Mouse (Mus musculus): ENCODE results near the gene Mrps30. TPM values are rescaled to one million over a fixed set of nuclear protein-coding genes. Genes with fewer than 3 reads are reported as not detected.
"Not testable (repeated sequence)": the region's sequence is repeated elsewhere in the genome, so short reads cannot be mapped to it uniquely, and the experiment has no call there.

Mrps30 gene
- polyA plus RNA-seq (2011; ENCODE audit: insufficient read length, low read depth, missing spikeins): 16.0 and 21.6 TPM in 2 replicates

DNA sequence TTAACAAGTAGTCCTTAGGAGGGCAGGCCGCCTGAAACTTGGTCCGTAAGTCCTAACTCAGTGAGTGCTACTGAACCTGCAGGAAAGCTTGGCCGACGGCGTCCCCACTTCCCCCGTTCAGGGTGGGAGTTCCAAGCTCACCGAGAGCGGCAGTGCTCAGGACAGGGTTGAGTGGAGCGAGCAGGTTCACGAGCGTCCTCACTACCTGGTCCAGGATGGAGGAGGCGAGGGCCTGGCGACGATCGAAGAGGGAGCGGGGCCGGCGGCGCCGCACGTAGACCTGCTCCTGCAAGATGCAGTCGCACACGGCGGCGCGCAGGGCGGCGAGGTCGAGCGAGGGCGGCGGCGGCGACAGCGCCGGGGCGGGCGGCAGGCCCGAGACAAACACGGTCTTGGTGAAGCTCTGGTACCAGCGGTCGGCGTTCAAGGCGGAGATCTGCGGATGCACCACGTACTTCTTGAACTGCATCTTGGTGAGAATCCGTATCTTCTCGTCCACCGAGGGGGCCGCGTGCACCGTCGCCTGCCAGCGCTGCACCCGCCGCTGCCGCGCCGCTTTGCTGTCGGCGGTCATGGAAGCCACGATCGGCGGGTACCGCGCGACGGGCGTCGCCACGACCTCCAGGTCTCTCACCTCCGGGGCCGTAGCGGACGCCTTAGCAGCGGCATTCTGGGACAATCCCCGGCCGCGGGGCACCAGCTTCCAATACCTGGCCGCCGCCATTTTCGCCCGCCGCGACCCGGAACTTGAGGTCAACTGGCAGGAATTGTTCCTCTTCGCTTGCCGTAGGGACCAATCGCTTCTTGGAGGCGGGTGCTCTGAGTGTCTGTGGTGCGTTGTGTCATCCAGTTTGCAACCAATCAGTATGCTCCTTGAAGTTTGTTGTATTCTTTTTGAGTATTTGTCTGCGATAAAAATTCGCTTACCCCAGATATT is at the start of gene Mrps30, which contains the start of gene B430218F22Rik:
Mrps30 (minus strand) TSS at position 742 of the 937 bp plus-strand sequence.
B430218F22Rik (plus strand) TSS at position 120 of the 937 bp plus-strand sequence.
- TF ChIP-seq CTCF (IDR thresholded peaks at IDR 0.05; ENCODE audit: borderline replicate concordance, insufficient read depth, low read length) (no peak), POLR2A (IDR thresholded peaks at IDR 0.05; ENCODE audit: low read depth, low read length) (peak; percentile 57; the same call in 1 of the 2 replicates)
- peak within 1 kb of the TSS; percentile 93 for H3K4me3 ChIP-seq (ENCODE audit: insufficient read depth, low read length)
- H3K4me1 ChIP-seq (ENCODE audit: control insufficient read depth, insufficient read depth, low read length): peaks cover 3% of the 10 kb centered on the region; the same call in 1 of the 2 replicates
- H3K27ac ChIP-seq (ENCODE audit: insufficient read depth, low read length): no peak within 1 kb of the TSS

DNA sequence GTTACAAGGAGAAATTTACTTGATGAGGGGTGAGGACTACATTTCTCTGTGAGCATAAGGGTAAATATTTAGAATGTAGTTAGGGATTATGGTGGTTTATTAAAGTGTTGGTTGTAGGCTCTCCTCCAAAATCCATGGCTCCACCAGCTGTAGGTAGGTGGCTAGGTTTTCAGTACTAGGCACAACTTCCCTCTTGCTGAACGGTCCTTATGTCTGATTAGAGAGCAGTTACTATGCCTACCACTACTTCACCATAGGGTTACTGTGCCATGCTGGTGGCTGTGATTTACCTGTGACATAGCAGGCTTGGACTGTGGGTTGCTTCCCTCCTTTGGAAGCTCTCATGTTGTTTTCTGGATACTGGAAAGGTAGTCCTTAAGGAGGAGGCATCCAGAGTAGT is 33.8 kb upstream of the Mrps30 start:
- no peak overlapping the region for H3K4me3 ChIP-seq (ENCODE audit: insufficient read depth, low read length)
- no peaks in the 10 kb centered on the region for H3K4me1 ChIP-seq (ENCODE audit: control insufficient read depth, insufficient read depth, low read length)
- no peak for TF ChIP-seq POLR2A (IDR thresholded peaks at IDR 0.05; ENCODE audit: low read depth, low read length)
- TF ChIP-seq CTCF (IDR thresholded peaks at IDR 0.05; ENCODE audit: borderline replicate concordance, insufficient read depth, low read length): no peak
- H3K27ac ChIP-seq (ENCODE audit: insufficient read depth, low read length): no peak overlapping the region

DNA sequence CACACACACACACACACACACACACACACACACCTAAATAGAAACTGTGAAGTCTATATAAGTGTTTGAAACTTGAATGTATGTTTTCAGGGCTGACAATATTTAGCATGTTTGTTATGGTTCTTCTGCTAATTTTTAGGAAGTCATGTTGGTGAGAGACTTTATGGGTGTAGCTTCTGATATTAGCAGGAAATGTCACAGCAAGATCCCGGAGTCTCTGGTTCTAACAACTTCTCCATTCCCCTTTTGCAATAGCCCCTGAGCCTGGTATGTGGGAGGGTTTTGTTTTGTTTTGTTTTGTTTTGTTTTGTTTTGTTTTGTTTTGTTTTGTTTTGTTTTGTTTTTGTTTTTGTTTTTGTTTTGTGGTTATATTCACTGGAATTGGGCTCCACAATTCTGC is 33.4 kb upstream of the Mrps30 start:
- no peak overlapping the region for H3K4me3 ChIP-seq (ENCODE audit: insufficient read depth, low read length)
- H3K27ac ChIP-seq (ENCODE audit: insufficient read depth, low read length): no peak overlapping the region
- no peaks in the 10 kb centered on the region for H3K4me1 ChIP-seq (ENCODE audit: control insufficient read depth, insufficient read depth, low read length)
- TF ChIP-seq CTCF (IDR thresholded peaks at IDR 0.05; ENCODE audit: borderline replicate concordance, insufficient read depth, low read length): no peak
- TF ChIP-seq POLR2A (IDR thresholded peaks at IDR 0.05; ENCODE audit: low read depth, low read length): no peak

DNA sequence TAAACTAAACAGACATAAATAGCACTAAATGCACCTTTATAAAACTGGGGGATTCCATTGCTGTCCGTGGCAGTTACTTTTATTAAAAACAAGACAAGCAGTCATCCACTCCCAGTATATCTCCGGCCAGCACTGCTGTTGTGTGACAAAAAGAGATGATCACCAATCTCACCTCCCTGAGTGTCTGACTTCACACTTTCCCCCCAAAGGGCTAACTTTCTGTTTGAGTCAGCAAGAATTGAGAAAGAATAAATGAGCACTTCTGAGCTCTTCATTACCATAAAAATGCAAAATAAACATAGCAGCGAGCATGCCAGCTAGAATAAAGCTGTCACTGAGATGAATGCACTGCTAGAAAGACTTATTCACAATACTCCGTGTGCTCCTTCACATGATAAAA is 31.1 kb upstream of the Mrps30 start:
- Histone ChIP-seq H3K4me1 (ENCODE audit: control insufficient read depth, insufficient read depth, low read length) (no peaks in the 10 kb centered on the region), H3K27ac (ENCODE audit: insufficient read depth, low read length) (no peak overlapping the region), H3K4me3 (ENCODE audit: insufficient read depth, low read length) (no peak overlapping the region)
- TF ChIP-seq POLR2A (IDR thresholded peaks at IDR 0.05; ENCODE audit: low read depth, low read length) (no peak), CTCF (IDR thresholded peaks at IDR 0.05; ENCODE audit: borderline replicate concordance, insufficient read depth, low read length) (no peak)

DNA sequence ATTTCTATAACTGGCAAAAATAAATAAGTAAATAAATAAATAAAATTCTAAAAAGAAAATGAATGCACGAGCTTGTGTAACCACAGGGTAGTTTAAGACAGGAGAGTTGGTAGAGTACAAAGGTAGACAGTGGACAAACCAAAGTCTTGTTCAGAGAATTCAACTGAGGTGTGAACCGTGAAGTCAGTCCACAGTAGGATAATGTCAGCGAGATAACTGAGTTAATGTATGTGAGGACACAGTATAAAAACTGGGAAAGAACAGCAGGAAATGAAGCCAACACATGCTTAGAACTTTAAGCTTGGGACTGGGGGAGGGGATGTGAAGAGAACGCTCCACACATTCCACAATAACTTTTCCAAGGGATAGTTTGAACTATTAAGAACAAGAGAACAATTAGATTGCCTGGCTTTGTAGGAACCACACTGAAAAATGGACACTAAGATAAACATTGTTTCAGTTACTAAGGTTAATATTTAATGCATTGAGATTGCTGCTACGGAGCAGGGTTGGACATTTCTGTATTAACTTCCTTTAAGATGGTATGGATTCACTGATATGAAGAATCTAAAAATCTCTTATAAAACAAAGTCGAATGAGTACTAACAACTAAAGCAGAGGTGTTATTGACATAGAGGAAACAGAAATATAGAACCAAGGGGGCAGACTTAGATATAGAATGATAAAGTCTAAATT is 24.4 kb upstream of the Mrps30 start:
- no peak for TF ChIP-seq CTCF (IDR thresholded peaks at IDR 0.05; ENCODE audit: borderline replicate concordance, insufficient read depth, low read length)
- no peak for TF ChIP-seq POLR2A (IDR thresholded peaks at IDR 0.05; ENCODE audit: low read depth, low read length)
- Histone ChIP-seq H3K27ac (ENCODE audit: insufficient read depth, low read length) (no peak overlapping the region), H3K4me1 (ENCODE audit: control insufficient read depth, insufficient read depth, low read length) (no peaks in the 10 kb centered on the region), H3K4me3 (ENCODE audit: insufficient read depth, low read length) (no peak overlapping the region)

DNA sequence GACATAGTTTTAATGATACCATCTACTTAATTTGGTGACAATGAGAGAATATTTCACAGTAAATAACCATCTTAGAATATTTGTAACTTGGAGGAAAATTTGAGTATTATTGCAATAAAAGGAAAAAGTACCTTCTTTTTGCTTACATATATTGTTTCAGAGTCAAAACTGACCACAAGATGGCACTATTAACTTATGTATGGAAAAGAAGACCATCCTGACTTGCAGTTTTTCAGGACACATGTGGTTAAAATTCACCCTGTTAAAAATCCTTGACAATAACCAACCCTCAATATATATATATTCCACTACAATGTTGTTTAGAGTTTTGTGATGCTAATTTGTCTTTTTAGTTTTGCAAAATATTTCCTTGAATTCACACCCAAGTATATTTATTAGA is 16.5 kb upstream of the Mrps30 start:
- Histone ChIP-seq H3K4me1 (ENCODE audit: control insufficient read depth, insufficient read depth, low read length) (no peaks in the 10 kb centered on the region), H3K4me3 (ENCODE audit: insufficient read depth, low read length) (no peak overlapping the region), H3K27ac (ENCODE audit: insufficient read depth, low read length) (no peak overlapping the region)
- TF ChIP-seq POLR2A (IDR thresholded peaks at IDR 0.05; ENCODE audit: low read depth, low read length): no peak
- no peak for TF ChIP-seq CTCF (IDR thresholded peaks at IDR 0.05; ENCODE audit: borderline replicate concordance, insufficient read depth, low read length)

DNA sequence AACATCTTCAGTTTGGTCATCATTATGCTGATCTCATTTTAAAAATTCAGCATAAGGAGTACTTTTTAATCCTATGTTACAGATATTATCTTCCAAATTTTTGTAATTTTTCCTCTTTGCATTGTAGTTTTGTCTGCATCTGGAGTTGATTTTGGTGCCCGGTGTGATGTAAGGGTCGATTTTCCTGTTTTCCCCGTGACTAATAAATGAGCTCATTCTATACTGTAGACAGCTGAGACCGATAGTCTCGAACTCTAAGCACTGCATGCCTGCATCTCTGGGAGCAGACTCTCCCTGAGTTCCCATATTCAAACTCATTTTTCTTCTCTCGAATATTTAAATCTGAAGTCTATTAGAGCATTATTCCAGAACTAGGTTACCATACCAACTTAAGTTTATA is 13.3 kb upstream of the Mrps30 start:
- Histone ChIP-seq H3K27ac (ENCODE audit: insufficient read depth, low read length) (no peak overlapping the region), H3K4me3 (ENCODE audit: insufficient read depth, low read length) (no peak overlapping the region), H3K4me1 (ENCODE audit: control insufficient read depth, insufficient read depth, low read length) (no peaks in the 10 kb centered on the region)
- TF ChIP-seq CTCF (IDR thresholded peaks at IDR 0.05; ENCODE audit: borderline replicate concordance, insufficient read depth, low read length) (no peak), POLR2A (IDR thresholded peaks at IDR 0.05; ENCODE audit: low read depth, low read length) (no peak)

DNA sequence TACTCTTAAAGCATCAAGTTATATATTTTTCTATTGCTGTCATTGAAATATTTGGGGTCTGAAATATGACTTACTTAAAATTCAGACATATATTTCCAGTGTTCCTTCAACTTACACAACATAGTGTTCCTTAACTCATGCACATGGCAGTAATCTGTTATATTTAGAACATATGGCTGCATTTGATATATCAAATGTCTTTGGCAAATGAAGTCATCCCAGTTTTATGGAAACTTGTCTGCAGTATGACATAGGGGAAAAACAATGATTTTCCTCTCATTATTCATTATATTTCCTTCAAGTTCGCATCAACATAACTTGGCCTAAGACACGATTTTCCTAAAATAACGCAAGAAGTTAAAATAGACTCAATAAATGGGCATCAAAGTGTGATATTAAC is 8.8 kb upstream of the Mrps30 start:
- no peak overlapping the region for H3K27ac ChIP-seq (ENCODE audit: insufficient read depth, low read length)
- H3K4me1 ChIP-seq (ENCODE audit: control insufficient read depth, insufficient read depth, low read length): no peaks in the 10 kb centered on the region
- no peak for TF ChIP-seq POLR2A (IDR thresholded peaks at IDR 0.05; ENCODE audit: low read depth, low read length)
- TF ChIP-seq CTCF (IDR thresholded peaks at IDR 0.05; ENCODE audit: borderline replicate concordance, insufficient read depth, low read length): no peak
- no peak overlapping the region for H3K4me3 ChIP-seq (ENCODE audit: insufficient read depth, low read length)

DNA sequence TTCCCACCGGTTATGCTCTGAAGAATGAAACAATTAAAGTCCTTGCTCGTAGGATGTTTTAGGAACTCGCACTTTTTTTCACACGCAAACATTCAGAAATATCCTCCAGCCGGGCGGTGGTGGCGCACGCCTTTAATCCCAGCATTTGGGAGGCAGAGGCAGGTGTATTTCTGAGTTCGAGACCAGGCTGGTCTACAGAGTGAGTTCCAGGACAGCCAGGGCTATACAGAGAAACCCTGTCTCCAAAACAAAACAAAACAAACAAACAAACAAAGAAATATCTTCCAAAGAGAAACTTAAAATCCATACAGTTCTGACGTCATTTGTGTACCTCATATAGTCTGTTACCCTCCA is 373 bp upstream of the Mrps30 start:
- H3K27ac ChIP-seq (ENCODE audit: insufficient read depth, low read length); H3K4me1 ChIP-seq (ENCODE audit: control insufficient read depth, insufficient read depth, low read length): not testable (repeated sequence)
- H3K4me3 ChIP-seq (ENCODE audit: insufficient read depth, low read length): peak overlapping the region; percentile 55

DNA sequence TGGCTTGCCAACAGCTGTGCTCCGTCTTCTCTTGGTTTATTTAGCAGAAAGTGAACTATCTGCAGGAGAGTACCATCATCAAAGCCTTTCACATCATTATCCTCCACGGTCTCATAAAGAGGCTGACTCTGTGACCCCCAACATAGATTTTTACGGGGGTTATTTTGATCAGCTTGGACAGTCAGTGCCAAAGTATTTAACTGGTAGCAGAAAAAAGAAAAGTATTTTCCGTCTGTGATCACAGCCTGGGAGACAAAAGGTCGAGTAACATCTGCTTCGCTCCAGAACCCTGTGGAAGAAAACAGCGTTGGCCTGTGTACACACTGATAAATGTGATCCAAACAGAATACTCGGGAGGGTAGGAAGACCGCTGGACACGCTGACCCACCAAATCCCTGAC is 6.7 kb downstream of the Mrps30 start:
- Histone ChIP-seq H3K4me3 (ENCODE audit: insufficient read depth, low read length) (no peak overlapping the region), H3K27ac (ENCODE audit: insufficient read depth, low read length) (no peak overlapping the region), H3K4me1 (ENCODE audit: control insufficient read depth, insufficient read depth, low read length) (peaks cover 3% of the 10 kb centered on the region; the same call in 1 of the 2 replicates)
- no peak for TF ChIP-seq POLR2A (IDR thresholded peaks at IDR 0.05; ENCODE audit: low read depth, low read length)
- no peak for TF ChIP-seq CTCF (IDR thresholded peaks at IDR 0.05; ENCODE audit: borderline replicate concordance, insufficient read depth, low read length)
